Mouse (Mus musculus) thymus, adult 2 months (tissue): Measurements from ENCODE around the gene Sit1.

Experiments
- CTCF ChIP-seq: fragments of 200-500 bp; IDR thresholded peaks from 2 replicates; pipeline ENCODE4 v1.5.1; 2012; ENCODE audit warnings: mild to moderate bottlenecking, control low read depth, low read length, moderate library complexity, borderline replicate concordance; ENCODE audit not compliant: control insufficient read depth, poor library complexity, insufficient read depth; ENCODE audit errors: extremely low read depth
- POLR2A ChIP-seq: fragments of 200-500 bp; IDR thresholded peaks from 2 replicates; pipeline ENCODE4 v1.6.1; 2012; ENCODE audit warnings: mild to moderate bottlenecking, low read length, control low read depth, moderate library complexity; ENCODE audit not compliant: control insufficient read depth, poor library complexity, insufficient read depth; ENCODE audit errors: extremely low read depth

GRCm38 (mm10) chr4:43497946-43498345, 14.4 kb upstream of the Sit1 start:
- TF ChIP-seq POLR2A (no peak), CTCF (no peak)
